ENCODE assay signal across 11 mouse cellular contexts in genomic region chr11:76328084-76328483, GRCm38 (mm10).
DNase-seq lines count a peak whose midpoint lies in the region; ATAC-seq and TF ChIP-seq lines count a peak whose summit lies in the region.
"Had no signal": no experiment of that assay in that cellular context is flagged by ENCODE, and none has a peak within 500 bp of the region (broad histone marks: within the 10 kb centered on the region; RNA-seq: fewer than 3 reads in every experiment).

No protein-coding gene starts in this region.

- H3K4me1 ChIP-seq in hindbrain, embryonic 10.5 days (replicated peaks): peaks cover 54% of the 10 kb centered on the region
- peaks cover 13% of the 10 kb centered on the region for H3K4me1 ChIP-seq in hindbrain, postnatal 0 days (ENCODE audit: insufficient read depth, low read length)
- peaks cover 14% of the 10 kb centered on the region for H3K4me1 ChIP-seq in liver, embryonic 12.5 days

- WGBS in hindbrain, embryonic 10.5 days: 67% methylated on average over 11 of the region's 11 CpGs
- 46% methylated on average over 11 of the region's 11 CpGs for WGBS in hindbrain, postnatal 0 days
- 14% methylated on average over 11 of the region's 11 CpGs for WGBS in liver, embryonic 12.5 days (ENCODE audit: insufficient replicate concordance)

- no peaks in the 10 kb centered on the region for H3K36me3 ChIP-seq in hindbrain, embryonic 10.5 days
- H3K36me3 ChIP-seq in hindbrain, postnatal 0 days (ENCODE audit: insufficient read depth, low read length): no peaks in the 10 kb centered on the region
- no peaks in the 10 kb centered on the region for H3K36me3 ChIP-seq in liver, embryonic 12.5 days
- H3K36me3 ChIP-seq: heart, embryonic 15.5 days had no signal

- no peaks in the 10 kb centered on the region for H3K9me3 ChIP-seq in hindbrain, embryonic 10.5 days
- no peaks in the 10 kb centered on the region for H3K9me3 ChIP-seq in hindbrain, postnatal 0 days (ENCODE audit: low read length)
- H3K9me3 ChIP-seq in liver, embryonic 12.5 days (replicated peaks): no peaks in the 10 kb centered on the region
- H3K9me3 ChIP-seq: heart, embryonic 15.5 days had no signal

- TF ChIP-seq CTCF in hindbrain, postnatal 0 days (IDR thresholded peaks at IDR 0.05; ENCODE audit: low read depth): no peak

- no peak overlapping the region for H3K4me3 ChIP-seq in hindbrain, embryonic 10.5 days
- no peak overlapping the region for H3K4me3 ChIP-seq in hindbrain, postnatal 0 days (ENCODE audit: low read length)
- H3K4me3 ChIP-seq in liver, embryonic 12.5 days: no peak overlapping the region
- H3K4me3 ChIP-seq: heart, embryonic 15.5 days had no signal

- no peak overlapping the region for H3K4me2 ChIP-seq in hindbrain, postnatal 0 days (ENCODE audit: low read depth, low read length)
- H3K4me2 ChIP-seq in liver, embryonic 12.5 days: peak overlapping the region; percentile 15
- H3K4me2 ChIP-seq: heart, embryonic 15.5 days had no signal

- no peak overlapping the region for H3K9ac ChIP-seq in hindbrain, postnatal 0 days (replicated peaks; ENCODE audit: low read length)
- no peak overlapping the region for H3K9ac ChIP-seq in liver, embryonic 12.5 days
- H3K9ac ChIP-seq: heart, embryonic 15.5 days had no signal

- H3K27ac ChIP-seq in hindbrain, embryonic 10.5 days: 0 out of 2 replicates have a peak overlapping the region, but pooled peaks have one; percentile 9
- no peak overlapping the region for H3K27ac ChIP-seq in hindbrain, postnatal 0 days
- H3K27ac ChIP-seq in liver, embryonic 12.5 days: no peak overlapping the region
- H3K27ac ChIP-seq: heart, embryonic 15.5 days had no signal

- no peaks in the 10 kb centered on the region for H3K27me3 ChIP-seq in hindbrain, embryonic 10.5 days (ENCODE audit: insufficient read depth, poor library complexity, severe bottlenecking)
- no peaks in the 10 kb centered on the region for H3K27me3 ChIP-seq in hindbrain, postnatal 0 days (ENCODE audit: insufficient read depth, low read length)
- H3K27me3 ChIP-seq in liver, embryonic 12.5 days (replicated peaks): 0 out of 2 replicates have a peak, but pooled peaks cover 3% of the 10 kb centered on the region
- H3K27me3 ChIP-seq: heart, embryonic 15.5 days had no signal

- ATAC-seq in hindbrain, postnatal 0 days: no peak
- ATAC-seq in common myeloid progenitor, adult 5-6 weeks (replicated peaks; ENCODE audit: low read depth, poor library complexity, severe bottlenecking): peak; percentile 69
- ATAC-seq in liver, embryonic 12.5 days: no peak

- DNase-seq in hindbrain, embryonic 10.5 days (ENCODE audit: low spot score): no peak
- no peak for DNase-seq in hindbrain, postnatal 0 days (ENCODE audit: low spot score)
- DNase-seq in MN1 (ENCODE audit: low spot score): peak; percentile 68
- no peak for DNase-seq in thymus, postnatal 0 days (ENCODE audit: low spot score)
- DNase-seq in embryo, embryonic 9.5 days (ENCODE audit: extremely low spot score): no peak
- DNase-seq: cerebellum, adult 18-20 months; kidney, postnatal 4 days; thymus, postnatal 36 days had no signal
